Mouse (Mus musculus): ENCODE data around the gene Sema7a.

Gene Sema7a

DNA sequence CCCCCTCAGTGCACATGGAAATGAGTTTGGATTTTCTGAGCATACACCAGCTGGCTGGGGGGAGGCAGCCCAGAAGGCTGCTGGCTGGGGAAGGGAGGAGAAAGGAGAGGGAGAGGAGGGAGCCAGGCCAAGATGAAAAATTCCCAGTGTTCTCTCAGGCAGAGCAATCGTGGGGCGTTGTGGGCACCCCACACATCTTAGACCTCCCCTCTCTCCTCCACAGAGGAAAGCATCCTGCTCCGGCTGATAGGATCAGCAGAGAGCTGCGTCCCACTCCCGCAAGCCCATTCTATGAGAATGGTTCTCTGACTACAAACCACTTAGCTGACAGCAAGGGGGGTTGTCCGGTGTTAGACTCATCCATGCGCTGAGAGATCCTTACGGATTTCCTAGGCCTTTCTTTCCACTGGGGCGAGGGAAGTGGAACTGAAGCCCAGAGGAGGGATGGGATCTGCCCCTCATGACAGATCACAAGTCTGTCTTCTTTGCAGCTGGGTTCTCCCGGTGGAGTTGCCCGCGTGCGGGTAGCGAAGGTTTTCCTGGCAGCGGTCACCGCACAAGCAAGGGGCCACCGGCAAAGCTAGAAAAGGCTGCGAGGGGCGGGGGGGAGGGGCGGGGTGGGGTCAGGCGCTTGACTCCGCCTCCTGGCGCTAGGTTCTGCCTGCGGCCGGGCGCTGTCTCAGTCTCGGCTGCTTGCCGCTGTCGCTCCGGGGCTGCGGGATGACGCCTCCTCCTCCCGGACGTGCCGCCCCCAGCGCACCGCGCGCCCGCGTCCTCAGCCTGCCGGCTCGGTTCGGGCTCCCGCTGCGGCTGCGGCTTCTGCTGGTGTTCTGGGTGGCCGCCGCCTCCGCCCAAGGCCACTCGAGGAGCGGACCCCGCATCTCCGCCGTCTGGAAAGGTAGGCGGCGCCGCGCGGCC is at the start of gene Sema7a:
Gene Sema7a, plus strand, starts transcription at position 682 of the 918 bp plus-strand sequence.
- peak; percentile 51 for ATAC-seq (ENCODE audit: low TSS enrichment)

DNA sequence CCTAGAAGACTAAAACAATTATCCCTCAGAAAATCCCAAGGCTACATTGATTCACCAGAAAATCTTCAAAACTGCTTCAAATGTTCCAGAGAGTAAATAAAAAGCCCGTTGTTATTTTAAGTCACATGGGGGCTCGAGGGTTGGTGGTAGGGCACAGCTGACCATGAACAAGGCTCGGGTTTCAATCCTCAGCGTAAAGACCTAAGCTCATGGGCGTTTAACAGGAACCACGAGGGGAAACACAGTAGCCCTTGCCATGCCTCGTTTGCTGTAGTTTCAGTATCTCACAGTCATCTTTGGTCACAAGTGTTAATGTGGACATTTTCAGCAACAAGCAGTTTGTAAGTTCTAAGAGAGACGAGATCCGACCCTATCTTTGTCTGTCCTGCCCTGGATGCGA is 39.4 kb upstream of the Sema7a start:
- ATAC-seq (ENCODE audit: low TSS enrichment) = no peak

DNA sequence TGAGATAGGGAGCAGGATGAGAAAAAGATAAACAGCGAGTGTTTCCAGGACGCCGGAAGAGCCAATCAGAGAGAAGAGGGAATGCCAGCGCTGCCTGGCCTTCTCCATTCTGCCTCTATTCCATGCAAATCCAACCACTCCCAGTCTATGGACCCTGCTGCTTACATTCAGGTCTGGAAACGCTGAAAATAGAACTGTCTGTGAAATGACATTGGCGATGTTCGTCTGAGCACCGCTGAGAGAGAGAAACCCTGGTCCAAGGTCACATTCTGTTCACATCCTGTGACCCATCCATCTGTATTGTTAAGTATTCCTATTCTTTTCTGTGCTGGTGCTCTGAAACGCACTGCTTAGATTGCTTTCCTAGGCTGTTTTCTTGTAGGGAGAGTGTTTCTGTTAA is 38.7 kb upstream of the Sema7a start:
- ATAC-seq (ENCODE audit: low TSS enrichment) = peak; percentile 52; the same call in 1 of the 2 replicates

DNA sequence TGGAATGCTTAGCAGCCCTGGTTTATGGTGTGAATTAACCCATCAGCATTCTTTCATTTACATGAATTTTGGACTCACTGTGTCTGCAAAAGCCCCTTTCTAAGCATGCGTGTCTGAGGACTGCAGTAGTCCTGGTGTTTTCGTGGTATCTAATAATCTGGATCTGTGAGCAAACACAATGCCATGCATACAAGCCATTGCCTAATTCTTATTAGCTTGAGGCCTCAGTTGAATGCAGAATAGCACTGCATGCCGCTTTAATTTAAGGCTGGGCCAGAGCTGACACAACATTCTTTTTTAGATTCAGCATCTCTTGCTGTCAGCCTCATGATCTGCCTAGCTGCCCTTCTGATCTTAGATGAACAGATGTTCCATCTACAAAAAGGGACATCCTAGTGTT is 38.3 kb upstream of the Sema7a start:
- 0 out of 2 replicates have a peak, but pooled peaks have one; percentile 31 for ATAC-seq (ENCODE audit: low TSS enrichment)

DNA sequence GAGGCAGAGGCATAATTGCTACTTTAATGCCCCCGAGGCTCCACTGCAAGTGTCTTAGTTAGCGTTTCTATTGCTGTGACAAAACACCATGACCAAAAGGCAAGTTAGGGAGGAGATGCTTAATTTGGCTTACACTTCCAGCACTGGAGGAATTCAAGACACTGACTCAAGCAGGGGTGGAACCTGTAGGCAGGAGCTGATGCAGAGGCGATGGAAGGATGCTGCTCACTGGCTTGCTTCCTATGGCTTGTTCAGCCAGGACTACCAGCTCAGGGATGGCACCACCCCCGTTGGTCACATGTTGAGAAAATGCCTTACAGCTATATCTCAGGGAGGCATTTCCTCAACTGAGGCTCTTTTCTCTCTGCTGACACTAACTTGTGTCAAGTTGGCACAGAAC is 37.8 kb upstream of the Sema7a start:
- ATAC-seq (ENCODE audit: low TSS enrichment) = peak; percentile 68; the same call in 1 of the 2 replicates

DNA sequence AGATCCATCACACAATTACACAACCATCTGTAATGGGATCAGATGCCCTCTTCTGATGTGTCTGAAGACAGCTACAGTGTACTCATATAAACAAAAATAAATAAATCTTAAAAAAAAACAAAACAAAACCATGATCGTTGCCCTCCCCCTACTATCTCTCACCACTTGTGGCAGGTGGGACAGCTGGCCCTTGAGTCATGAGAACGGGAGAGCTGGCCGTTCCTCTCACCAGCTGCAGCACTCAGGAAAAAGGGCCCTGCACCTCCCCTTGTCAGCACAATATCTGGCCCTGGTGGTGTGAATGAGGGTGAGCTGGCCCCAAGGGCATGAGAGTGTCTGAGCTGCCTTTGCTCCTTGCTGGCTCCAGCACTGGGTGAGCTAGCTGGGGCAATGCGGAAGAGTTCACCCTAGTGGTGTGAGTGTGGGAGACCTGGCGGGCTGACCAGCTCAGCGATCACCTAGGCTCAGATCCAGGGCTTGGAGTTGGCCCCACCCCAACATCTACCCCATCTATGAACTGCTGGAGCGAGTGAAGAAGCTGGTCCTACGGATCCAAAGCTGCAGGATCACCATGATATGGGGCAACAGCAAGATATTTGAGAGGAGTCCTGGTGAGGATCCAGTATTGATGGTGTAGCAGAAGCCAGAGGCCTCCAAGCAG is 36.2 kb upstream of the Sema7a start:
- ATAC-seq (ENCODE audit: low TSS enrichment) = no peak

DNA sequence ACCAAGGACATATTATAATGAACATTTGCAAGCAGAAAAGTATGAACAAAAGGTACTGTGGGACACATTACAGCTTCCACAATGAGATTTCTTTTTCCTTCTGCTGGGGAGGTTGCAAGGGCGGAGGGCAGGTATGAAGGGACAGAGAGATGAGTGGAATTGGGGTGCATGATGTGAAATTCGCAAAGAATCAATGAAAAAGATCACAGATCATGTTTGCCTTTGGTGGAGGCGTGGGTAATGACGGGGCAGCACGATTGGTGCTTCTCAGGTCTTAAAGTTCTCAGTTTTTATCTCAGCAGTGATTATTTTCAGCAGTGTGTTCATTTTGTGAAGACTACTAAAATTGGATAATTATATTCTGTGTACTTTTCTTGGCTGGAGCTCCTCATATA is 35.7 kb upstream of the Sema7a start:
- ATAC-seq (ENCODE audit: low TSS enrichment) = no peak

DNA sequence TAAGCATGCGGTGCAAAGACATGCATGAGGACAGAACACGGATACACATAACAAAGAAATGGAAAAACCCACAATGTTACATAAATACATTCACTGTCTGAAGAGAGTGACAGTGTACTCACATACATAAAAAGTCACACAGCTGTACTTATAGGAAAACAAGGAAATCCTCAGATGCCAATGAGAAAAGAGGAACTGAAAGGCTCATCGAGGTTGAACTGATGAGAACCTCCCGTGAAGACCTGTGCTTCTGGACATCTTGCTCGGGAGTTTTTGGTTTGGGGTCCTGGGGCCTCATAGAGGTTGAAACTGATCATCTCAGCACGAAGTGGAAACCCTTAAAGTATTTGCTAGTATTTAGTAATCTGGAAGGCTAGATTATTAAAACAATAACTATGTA is 32.7 kb upstream of the Sema7a start:
- ATAC-seq (ENCODE audit: low TSS enrichment) = no peak

DNA sequence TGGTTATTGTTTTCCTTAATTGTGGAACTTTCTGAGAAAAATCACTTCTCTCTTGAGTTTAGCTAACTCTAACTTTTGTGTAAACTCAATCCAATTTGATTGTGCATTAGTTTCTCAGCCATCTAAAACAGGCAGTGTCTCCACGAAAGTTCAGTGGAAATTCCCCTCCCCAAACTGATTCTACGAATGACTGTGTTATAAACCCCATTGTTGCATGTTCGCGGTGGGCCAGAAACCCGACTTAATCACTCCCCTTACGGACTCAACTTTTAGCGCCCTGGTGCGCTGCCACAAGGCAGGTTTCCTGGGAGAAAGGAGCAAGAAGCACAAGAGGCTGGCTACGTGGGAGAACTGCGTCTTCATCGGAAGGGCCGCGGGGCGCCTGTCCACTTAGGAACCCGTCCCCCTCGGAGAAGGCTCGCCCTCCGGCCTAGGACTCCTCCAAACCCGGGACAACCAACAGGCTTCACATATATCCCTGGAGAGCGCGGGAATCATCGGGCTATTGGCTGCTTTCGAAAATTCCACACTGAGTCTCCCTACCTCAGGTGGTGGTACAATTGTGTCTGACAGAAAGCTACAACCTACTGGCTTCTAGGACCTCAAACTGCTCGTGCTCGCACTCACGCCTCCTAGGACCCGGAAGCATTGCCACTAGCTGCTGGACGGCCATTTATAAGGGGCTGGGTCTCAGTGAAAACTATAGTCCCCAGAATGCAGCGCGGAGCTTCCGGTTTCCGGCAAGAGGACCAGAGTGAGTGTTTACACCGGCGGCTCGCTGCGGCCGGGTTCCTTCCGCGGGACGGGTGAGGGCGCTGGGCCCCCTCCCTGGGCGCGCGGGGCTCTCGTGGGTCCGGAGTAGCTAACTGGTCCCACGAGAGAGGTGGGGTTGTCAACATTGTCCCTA is 29.4 kb upstream of the Sema7a start, which contains the start of gene Ubl7:
Gene Ubl7, plus strand, starts transcription at position 726 of the 907 bp plus-strand sequence.
- peak; percentile 99 for ATAC-seq (ENCODE audit: low TSS enrichment)

DNA sequence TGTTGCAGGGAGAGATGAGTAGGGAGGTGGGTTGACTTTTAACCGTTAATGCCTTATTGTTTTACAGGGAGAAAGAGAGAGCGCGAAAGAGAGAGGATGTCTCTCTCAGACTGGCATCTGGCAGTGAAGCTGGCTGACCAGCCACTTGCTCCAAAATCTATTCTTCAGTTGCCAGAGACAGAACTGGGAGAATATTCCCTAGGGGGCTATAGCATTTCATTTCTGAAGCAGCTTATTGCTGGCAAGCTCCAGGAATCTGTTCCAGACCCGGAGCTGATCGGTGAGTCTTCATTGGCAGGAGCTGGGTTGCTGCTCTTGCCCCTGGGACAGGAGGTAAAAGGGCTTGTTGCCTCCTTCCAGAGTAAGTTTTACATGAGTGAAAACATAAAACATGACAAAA is 27.3 kb upstream of the Sema7a start:
- no peak for ATAC-seq (ENCODE audit: low TSS enrichment)

DNA sequence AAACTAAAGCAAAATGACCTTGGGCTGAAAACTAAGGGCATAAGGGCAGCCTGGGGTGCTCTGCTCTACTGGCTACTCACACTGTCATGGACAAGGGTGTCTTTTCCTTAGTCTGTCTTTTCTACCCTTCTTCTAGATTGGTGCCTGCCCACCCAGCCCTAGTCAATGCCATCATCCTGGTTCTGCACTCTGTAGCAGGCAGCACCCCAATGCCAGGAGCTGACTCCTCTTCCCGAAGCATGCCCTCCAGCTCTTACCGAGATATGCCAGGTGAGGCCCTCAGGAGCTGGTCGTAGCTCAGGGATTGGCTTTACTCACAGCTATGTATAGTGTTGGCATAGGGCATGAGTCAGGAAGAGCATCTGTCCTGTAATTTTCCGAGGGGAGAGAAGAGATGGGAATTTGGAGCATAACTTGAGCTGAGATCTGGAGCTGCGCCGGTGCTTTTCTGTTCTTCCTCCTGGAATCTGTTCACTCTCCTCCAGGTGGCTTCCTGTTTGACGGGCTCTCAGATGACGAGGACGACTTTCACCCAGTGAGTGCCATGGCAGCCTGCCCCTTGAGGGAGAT is 18.3 kb upstream of the Sema7a start:
- peak; percentile 77 for ATAC-seq (ENCODE audit: low TSS enrichment)

DNA sequence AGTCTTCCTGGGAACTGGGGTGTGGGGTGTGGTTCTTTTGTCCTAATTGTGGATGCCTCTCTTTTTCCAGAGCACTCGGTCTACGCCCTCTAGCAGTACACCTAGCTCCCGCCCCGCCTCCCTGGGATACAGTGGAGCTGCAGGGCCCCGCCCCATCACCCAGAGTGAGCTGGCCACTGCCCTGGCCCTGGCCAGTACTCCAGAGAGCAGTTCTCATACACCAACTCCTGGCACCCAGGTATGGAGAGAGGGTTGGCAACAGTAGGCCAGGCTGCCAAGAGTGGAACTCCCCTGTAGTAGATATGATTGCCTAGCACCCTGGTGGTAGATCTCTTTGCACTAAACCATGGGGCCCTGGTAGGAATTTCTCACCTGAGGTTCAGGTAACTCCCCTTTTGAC is 17.5 kb upstream of the Sema7a start:
- ATAC-seq (ENCODE audit: low TSS enrichment) = no peak

DNA sequence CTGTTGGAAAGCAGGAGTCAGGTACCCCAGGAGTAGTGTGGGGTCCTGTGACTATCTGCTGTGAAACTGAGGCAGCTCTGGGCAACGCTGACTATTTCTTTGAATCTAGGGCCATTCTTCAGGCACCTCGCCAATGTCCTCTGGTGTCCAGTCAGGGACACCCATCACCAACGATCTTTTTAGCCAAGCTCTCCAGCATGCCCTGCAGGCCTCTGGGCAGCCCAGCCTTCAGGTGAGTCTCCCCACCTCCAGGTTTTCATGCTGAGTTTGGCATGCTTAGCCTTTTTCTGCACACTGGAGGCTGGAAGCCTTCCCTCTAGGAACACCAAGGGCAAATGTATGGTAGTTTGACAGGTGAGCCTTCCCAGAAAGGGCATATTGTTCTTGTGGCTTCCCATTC is 16.9 kb upstream of the Sema7a start:
- no peak for ATAC-seq (ENCODE audit: low TSS enrichment)

DNA sequence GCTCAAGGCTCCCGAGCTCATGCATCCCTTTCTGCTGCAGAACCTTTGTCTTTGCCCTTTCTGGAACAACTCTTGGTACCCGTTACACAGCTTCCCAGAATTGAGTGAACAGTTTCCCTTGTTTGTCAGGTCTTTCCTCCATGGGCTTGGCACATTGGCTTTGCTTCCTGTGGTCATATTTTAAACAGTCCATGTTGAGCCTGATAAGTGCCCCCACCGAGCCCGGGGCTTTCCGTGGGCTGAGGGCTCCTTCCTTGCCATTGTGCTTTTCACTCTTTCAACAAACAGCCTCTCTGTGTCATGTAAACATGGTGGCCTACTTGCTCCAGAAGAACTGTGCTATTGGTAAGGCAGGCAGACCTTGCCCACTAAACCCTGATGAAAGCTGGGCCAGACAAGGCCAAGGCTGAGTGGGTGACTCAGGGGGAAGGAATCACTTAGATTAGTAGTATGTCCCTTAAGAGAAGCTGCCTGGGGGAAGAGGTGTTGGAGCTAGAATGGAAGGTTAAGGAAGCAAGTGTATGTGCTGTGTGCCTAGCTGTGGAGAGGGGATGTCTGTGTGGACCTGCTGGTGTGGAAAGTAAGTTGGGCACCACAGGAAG is 8.6 kb upstream of the Sema7a start:
- no peak for ATAC-seq (ENCODE audit: low TSS enrichment)

DNA sequence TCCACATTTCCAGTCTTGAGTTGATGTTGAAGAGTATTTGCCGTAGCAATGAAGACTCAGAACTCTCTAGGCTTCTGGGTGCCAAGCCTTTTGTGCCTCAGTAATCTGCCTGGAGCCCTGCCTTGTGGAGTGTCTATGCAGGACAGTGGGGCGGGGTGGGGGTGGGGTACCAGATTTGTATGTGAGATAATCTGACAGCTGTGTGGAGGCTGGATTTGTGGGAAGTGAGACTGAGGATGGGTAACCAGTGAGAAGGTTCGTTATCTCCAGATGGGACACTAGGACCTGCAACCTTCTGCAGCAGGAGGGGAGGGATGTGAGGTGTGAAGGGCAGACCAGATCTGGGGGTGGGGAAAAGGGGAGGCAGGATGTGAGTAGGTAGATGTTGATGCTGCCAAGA is 7.7 kb upstream of the Sema7a start:
- ATAC-seq (ENCODE audit: low TSS enrichment) = peak; percentile 60

DNA sequence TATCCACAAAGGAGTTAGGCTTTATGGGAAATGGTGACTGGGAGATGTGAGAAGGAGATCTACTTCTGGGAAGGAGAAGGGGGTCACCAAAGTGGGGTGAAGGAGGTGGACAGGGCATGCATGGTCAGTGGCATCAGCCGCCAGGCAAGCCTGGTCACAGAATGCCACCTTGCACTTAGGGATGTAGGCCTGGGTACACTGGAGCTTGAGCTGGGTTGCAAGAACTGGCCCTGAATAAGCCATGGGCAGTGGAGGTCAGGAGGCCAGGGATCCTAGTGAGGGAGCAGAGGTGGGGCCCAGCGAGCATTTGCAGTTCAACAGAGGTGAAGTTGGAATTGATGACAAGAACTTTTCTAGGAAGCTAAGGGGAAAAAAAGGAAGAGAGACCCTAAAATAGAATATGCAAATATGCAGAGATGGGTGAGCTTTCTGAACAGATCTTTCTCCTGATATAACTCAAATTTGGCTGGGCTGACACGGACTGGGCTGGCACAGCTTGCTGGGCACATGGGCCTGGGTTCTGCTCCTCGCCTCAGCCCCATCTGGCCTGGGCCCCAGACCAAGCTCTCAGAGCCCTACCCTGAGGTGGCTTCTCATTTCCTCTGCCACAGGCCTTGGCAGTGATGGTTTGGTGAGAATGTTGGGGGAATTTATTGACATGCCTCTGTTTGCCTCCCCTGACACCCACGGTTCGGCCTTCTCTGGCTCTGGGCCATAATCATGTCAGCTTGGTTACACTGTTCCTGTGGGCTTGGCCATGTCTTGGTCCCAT is 6.9 kb upstream of the Sema7a start:
- peak; percentile 47 for ATAC-seq (ENCODE audit: low TSS enrichment)

DNA sequence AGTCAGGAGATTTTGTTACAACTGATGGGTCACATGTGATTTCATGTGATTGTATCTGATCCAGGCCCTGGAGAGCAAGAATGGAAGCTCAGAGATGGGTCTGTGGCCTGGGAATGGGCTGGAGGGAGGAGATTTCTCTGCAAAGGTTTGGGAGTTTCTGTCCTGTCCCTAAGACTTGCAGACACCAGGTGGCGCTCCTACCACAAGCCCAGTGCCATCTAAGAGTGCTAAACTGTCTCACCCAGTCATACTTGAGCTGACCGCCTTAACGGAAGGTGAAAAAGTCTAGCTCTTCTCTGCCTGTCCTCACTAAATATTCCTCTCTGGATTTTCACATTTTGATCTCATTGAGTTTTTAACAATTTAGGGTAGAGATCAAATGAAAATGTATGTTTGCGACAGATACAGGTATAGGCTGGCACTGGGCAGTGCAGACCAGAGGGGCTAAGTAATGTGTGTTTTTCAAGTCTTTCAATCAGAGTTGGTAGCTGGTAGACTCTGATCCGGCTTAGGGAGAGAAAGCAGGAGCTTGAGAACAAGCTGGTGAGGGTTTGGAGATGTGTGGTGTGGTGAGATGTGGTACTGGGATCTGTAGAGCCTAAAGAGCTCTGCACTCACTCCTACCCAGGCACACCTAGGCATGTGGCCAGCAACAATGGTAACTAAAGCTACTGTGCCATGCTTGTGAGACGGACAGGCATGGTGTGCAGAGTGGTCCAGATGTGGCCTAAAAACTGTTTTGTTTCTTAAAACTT is 4.1 kb upstream of the Sema7a start:
- 0 out of 2 replicates have a peak, but pooled peaks have one; percentile 20 for ATAC-seq (ENCODE audit: low TSS enrichment)

DNA sequence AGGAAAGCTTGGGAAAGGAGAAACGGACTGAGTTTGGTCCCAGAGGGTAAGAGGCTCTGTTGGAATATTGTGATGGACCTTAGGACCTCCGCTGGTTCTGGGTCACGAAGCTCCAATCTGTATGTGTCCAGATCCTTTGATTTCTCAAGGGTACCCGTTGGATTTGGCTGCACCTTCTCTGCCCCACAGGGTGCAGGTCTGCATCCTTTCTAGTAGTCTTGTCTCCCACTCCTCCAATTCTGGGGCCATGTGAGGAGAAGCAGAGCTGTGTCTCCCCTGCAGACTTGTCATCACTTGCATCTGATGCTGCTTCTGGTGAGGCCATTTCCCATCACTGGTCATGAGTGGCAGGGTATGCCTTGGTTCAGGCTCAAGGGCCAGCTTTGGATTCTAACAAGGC is 2.7 kb upstream of the Sema7a start:
- ATAC-seq (ENCODE audit: low TSS enrichment) = no peak

DNA sequence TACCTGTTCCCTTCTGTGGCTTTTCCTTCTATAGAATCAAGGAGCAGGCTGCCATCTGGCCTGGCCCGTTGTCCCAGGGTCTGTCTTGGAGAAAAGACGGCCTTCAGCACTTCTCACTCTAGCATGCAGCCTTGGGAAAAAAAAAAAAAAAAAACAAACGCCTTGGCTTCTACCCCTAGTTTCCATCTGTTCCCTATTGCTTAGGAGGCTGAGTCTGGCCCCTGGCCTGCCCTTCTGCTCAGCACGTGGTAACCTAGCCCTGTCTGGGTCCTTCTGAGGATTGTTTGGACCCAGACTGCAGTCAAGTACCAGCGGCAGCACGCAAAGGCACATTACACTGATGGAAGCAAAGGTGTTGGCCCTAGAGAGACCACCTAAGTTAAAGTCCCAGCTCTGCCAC is 2.3 kb upstream of the Sema7a start:
- ATAC-seq (ENCODE audit: low TSS enrichment) = no peak
